Mouse (Mus musculus): ENCODE data around the gene C1qtnf1. TPM values are rescaled to one million over a fixed set of nuclear protein-coding genes. Genes with fewer than 3 reads are reported as not detected.

C1qtnf1 gene
- polyA plus RNA-seq, 1 experiment from 2014 or later, result 7.6 TPM

- Histone ChIP-seq H3K4me2 (no peak overlapping the region), H3K4me1 (peaks cover 9% of the 10 kb centered on the region), H3K4me3 (no peak overlapping the region), H3K9me3 (no peaks in the 10 kb centered on the region), H3K27me3 (no peaks in the 10 kb centered on the region), H3K9ac (no peak overlapping the region), H3K36me3 (peaks cover 3% of the 10 kb centered on the region), H3K27ac (no peak overlapping the region)
- 71% methylated on average over 14 of the region's 14 CpGs for WGBS
- no peak for ATAC-seq (ENCODE audit: borderline replicate concordance, extremely low read depth, low FRiP score, low TSS enrichment)
These were observed 53.7 kb downstream of the C1qtnf1 start for GRCm38 (mm10) chr11:118481751-118482150.

GRCm38 (mm10) chr11:118484169-118484568 is 56.2 kb downstream of the C1qtnf1 start:
- no peak overlapping the region for H3K4me3 ChIP-seq
- no peak overlapping the region for H3K4me2 ChIP-seq
- no peak overlapping the region for H3K9ac ChIP-seq
- no peak for ATAC-seq (ENCODE audit: borderline replicate concordance, extremely low read depth, low FRiP score, low TSS enrichment)
- peaks cover 3% of the 10 kb centered on the region for H3K36me3 ChIP-seq
- H3K4me1 ChIP-seq, result no peaks in the 10 kb centered on the region
- H3K27me3 ChIP-seq, result no peaks in the 10 kb centered on the region
- H3K9me3 ChIP-seq, result no peaks in the 10 kb centered on the region
- no peak overlapping the region for H3K27ac ChIP-seq
- 77% methylated on average over 8 of the region's 8 CpGs for WGBS

- H3K4me1 ChIP-seq, result no peaks in the 10 kb centered on the region
- no peak overlapping the region for H3K4me2 ChIP-seq
- WGBS, result 69% methylated on average over 11 of the region's 11 CpGs
- peaks cover 3% of the 10 kb centered on the region; the same call in 1 of the 2 replicates for H3K36me3 ChIP-seq
- ATAC-seq (ENCODE audit: borderline replicate concordance, extremely low read depth, low FRiP score, low TSS enrichment), result no peak
- no peaks in the 10 kb centered on the region for H3K9me3 ChIP-seq
- H3K9ac ChIP-seq, result no peak overlapping the region
- H3K4me3 ChIP-seq, result no peak overlapping the region
- no peaks in the 10 kb centered on the region for H3K27me3 ChIP-seq
- no peak overlapping the region for H3K27ac ChIP-seq
These were observed 57.3 kb downstream of the C1qtnf1 start for GRCm38 (mm10) chr11:118485338-118485737.

GRCm38 (mm10) chr11:118485780-118486179 is 57.8 kb downstream of the C1qtnf1 start:
- Histone ChIP-seq H3K4me3 (no peak overlapping the region), H3K4me1 (no peaks in the 10 kb centered on the region), H3K4me2 (no peak overlapping the region), H3K27me3 (no peaks in the 10 kb centered on the region), H3K36me3 (peaks cover 3% of the 10 kb centered on the region; the same call in 1 of the 2 replicates), H3K9ac (no peak overlapping the region), H3K9me3 (no peaks in the 10 kb centered on the region), H3K27ac (no peak overlapping the region)
- no peak for ATAC-seq (ENCODE audit: borderline replicate concordance, extremely low read depth, low FRiP score, low TSS enrichment)
- WGBS, result 87% methylated on average over 3 of the region's 3 CpGs

- Histone ChIP-seq H3K4me2 (no peak overlapping the region), H3K4me1 (no peaks in the 10 kb centered on the region), H3K9me3 (no peaks in the 10 kb centered on the region), H3K9ac (no peak overlapping the region), H3K27me3 (no peaks in the 10 kb centered on the region), H3K36me3 (peaks cover 3% of the 10 kb centered on the region; the same call in 1 of the 2 replicates), H3K27ac (no peak overlapping the region), H3K4me3 (no peak overlapping the region)
- WGBS, result 82% methylated on average over 6 of the region's 6 CpGs
- ATAC-seq (ENCODE audit: borderline replicate concordance, extremely low read depth, low FRiP score, low TSS enrichment), result no peak
These were observed 58.3 kb downstream of the C1qtnf1 start for GRCm38 (mm10) chr11:118486281-118486680.

- H3K27me3 ChIP-seq, result no peaks in the 10 kb centered on the region
- H3K9me3 ChIP-seq, result no peaks in the 10 kb centered on the region
- no peak overlapping the region for H3K9ac ChIP-seq
- no peaks in the 10 kb centered on the region for H3K4me1 ChIP-seq
- H3K4me2 ChIP-seq, result no peak overlapping the region
- no peak overlapping the region for H3K4me3 ChIP-seq
- peaks cover 3% of the 10 kb centered on the region; the same call in 1 of the 2 replicates for H3K36me3 ChIP-seq
- 75% methylated on average over 29 of the region's 29 CpGs for WGBS
- no peak overlapping the region for H3K27ac ChIP-seq
- no peak for ATAC-seq (ENCODE audit: borderline replicate concordance, extremely low read depth, low FRiP score, low TSS enrichment)
These were observed 59.1 kb downstream of the C1qtnf1 start for GRCm38 (mm10) chr11:118486881-118487772.

- H3K4me2 ChIP-seq, result no peak overlapping the region
- ATAC-seq (ENCODE audit: borderline replicate concordance, extremely low read depth, low FRiP score, low TSS enrichment), result no peak
These were observed 60.3 kb downstream of the C1qtnf1 start for GRCm38 (mm10) chr11:118488191-118488906.

GRCm38 (mm10) chr11:118488907-118489270 is 60.9 kb downstream of the C1qtnf1 start:
- Histone ChIP-seq H3K4me1 (peaks cover 8% of the 10 kb centered on the region; the same call in 1 of the 2 replicates), H3K9ac (no peak overlapping the region), H3K9me3 (no peaks in the 10 kb centered on the region), H3K27ac (no peak overlapping the region), H3K36me3 (peaks cover 3% of the 10 kb centered on the region; the same call in 1 of the 2 replicates), H3K27me3 (no peaks in the 10 kb centered on the region), H3K4me3 (no peak overlapping the region), H3K4me2 (no peak overlapping the region)
- WGBS, result 72% methylated on average over 12 of the region's 12 CpGs
- no peak for ATAC-seq (ENCODE audit: borderline replicate concordance, extremely low read depth, low FRiP score, low TSS enrichment)

More at GRCm38 (mm10) chr11:118488191-118488906, 60.3 kb downstream of the C1qtnf1 start:
- Histone ChIP-seq H3K9ac (no peak overlapping the region), H3K27ac (no peak overlapping the region), H3K9me3 (no peaks in the 10 kb centered on the region), H3K4me3 (no peak overlapping the region), H3K36me3 (peaks cover 3% of the 10 kb centered on the region; the same call in 1 of the 2 replicates), H3K4me1 (peaks cover 5% of the 10 kb centered on the region; the same call in 1 of the 2 replicates), H3K27me3 (no peaks in the 10 kb centered on the region)
- 71% methylated on average over 8 of the region's 8 CpGs for WGBS

GRCm38 (mm10) chr11:118490566-118491218 is 62.7 kb downstream of the C1qtnf1 start:
- Histone ChIP-seq H3K27me3 (no peaks in the 10 kb centered on the region), H3K36me3 (no peaks in the 10 kb centered on the region), H3K9ac (no peak overlapping the region), H3K4me3 (no peak overlapping the region), H3K4me2 (peak overlapping the region; percentile 45), H3K9me3 (no peaks in the 10 kb centered on the region), H3K27ac (no peak overlapping the region), H3K4me1 (peaks cover 12% of the 10 kb centered on the region; the same call in 1 of the 2 replicates)
- 19% methylated on average over 22 of the region's 22 CpGs for WGBS
- ATAC-seq (ENCODE audit: borderline replicate concordance, extremely low read depth, low FRiP score, low TSS enrichment), result peak; percentile 31; the same call in 1 of the 2 replicates

- no peaks in the 10 kb centered on the region for H3K9me3 ChIP-seq
- no peaks in the 10 kb centered on the region for H3K36me3 ChIP-seq
- no peak for ATAC-seq (ENCODE audit: borderline replicate concordance, extremely low read depth, low FRiP score, low TSS enrichment)
- WGBS, result 83% methylated on average over 7 of the region's 7 CpGs
- H3K27me3 ChIP-seq, result no peaks in the 10 kb centered on the region
- peaks cover 12% of the 10 kb centered on the region; the same call in 1 of the 2 replicates for H3K4me1 ChIP-seq
- no peak overlapping the region for H3K27ac ChIP-seq
- H3K4me3 ChIP-seq, result no peak overlapping the region
- H3K4me2 ChIP-seq, result no peak overlapping the region
- H3K9ac ChIP-seq, result no peak overlapping the region
These were observed 63.2 kb downstream of the C1qtnf1 start for GRCm38 (mm10) chr11:118491230-118491629.

GRCm38 (mm10) chr11:118493458-118493857 is 65.5 kb downstream of the C1qtnf1 start:
- Histone ChIP-seq H3K4me3 (no peak overlapping the region), H3K9ac (no peak overlapping the region), H3K4me2 (no peak overlapping the region), H3K9me3 (no peaks in the 10 kb centered on the region), H3K27ac (0 out of 2 replicates have a peak overlapping the region, but pooled peaks have one; percentile 13), H3K27me3 (no peaks in the 10 kb centered on the region), H3K36me3 (no peaks in the 10 kb centered on the region), H3K4me1 (peaks cover 12% of the 10 kb centered on the region; the same call in 1 of the 2 replicates)
- 52% methylated on average over 2 of the region's 2 CpGs for WGBS
- ATAC-seq (ENCODE audit: borderline replicate concordance, extremely low read depth, low FRiP score, low TSS enrichment), result no peak
